Mouse (Mus musculus): ENCODE results near the gene Hnrnpm. TPM values are rescaled to one million over a fixed set of nuclear protein-coding genes. Genes with fewer than 3 reads are reported as not detected.

Hnrnpm gene
- polyA plus RNA-seq, 1 experiment from 2014 or later: 351 TPM

Other genes with a start within 250 kb of the Hnrnpm start
- gene Adamts10, start 162.7 kb downstream of the Hnrnpm start, polyA plus RNA-seq (2015; fragmentation: Nextera tagmentation; extraction: Ambion mirVana): 153 and 157 TPM in 2 replicates
- 5.2 and 6.0 TPM in 2 replicates for gene Myo1f, start 131.2 kb downstream of the Hnrnpm start, polyA plus RNA-seq (2015; fragmentation: Nextera tagmentation; extraction: Ambion mirVana)
- 53.0 and 56.2 TPM in 2 replicates for gene Zfp414, start 57.8 kb downstream of the Hnrnpm start, polyA plus RNA-seq (2015; fragmentation: Nextera tagmentation; extraction: Ambion mirVana)
- 1.0 and 1.1 TPM in 2 replicates for gene Pram1, start 48.8 kb downstream of the Hnrnpm start, polyA plus RNA-seq (2015; fragmentation: Nextera tagmentation; extraction: Ambion mirVana)
- gene March2, start 31.8 kb upstream of the Hnrnpm start, polyA plus RNA-seq (2015; fragmentation: Nextera tagmentation; extraction: Ambion mirVana): 61.8 and 72.0 TPM in 2 replicates
- gene Rab11b, start 73.7 kb upstream of the Hnrnpm start, polyA plus RNA-seq (2015; fragmentation: Nextera tagmentation; extraction: Ambion mirVana): 279 and 289 TPM in 2 replicates
- 46.1 and 48.3 TPM in 2 replicates for gene Angptl4, start 95.0 kb upstream of the Hnrnpm start, polyA plus RNA-seq (2015; fragmentation: Nextera tagmentation; extraction: Ambion mirVana)
- 78.8 and 89.6 TPM in 2 replicates for gene Kank3, start 123.7 kb upstream of the Hnrnpm start, polyA plus RNA-seq (2015; fragmentation: Nextera tagmentation; extraction: Ambion mirVana)
- gene Rps28, start 137.7 kb upstream of the Hnrnpm start, polyA plus RNA-seq (2015; fragmentation: Nextera tagmentation; extraction: Ambion mirVana): 929 and 1,039 TPM in 2 replicates
- 482 and 489 TPM in 2 replicates for gene Ndufa7, start 137.7 kb upstream of the Hnrnpm start, polyA plus RNA-seq (2015; fragmentation: Nextera tagmentation; extraction: Ambion mirVana)
- 63.4 and 67.1 TPM in 2 replicates for gene Cd320, start 156.2 kb upstream of the Hnrnpm start, polyA plus RNA-seq (2015; fragmentation: Nextera tagmentation; extraction: Ambion mirVana)
- not detected in 2 replicates for gene Gm7029, start 187.0 kb upstream of the Hnrnpm start, polyA plus RNA-seq (2015; fragmentation: Nextera tagmentation; extraction: Ambion mirVana)
- 8.8 and 9.6 TPM in 2 replicates for gene Kifc1, start 203.8 kb upstream of the Hnrnpm start, polyA plus RNA-seq (2015; fragmentation: Nextera tagmentation; extraction: Ambion mirVana)
- 0.26 TPM in 1 of 2 replicates, not detected in the other for gene Platr17, start 218.3 kb upstream of the Hnrnpm start, polyA plus RNA-seq (2015; fragmentation: Nextera tagmentation; extraction: Ambion mirVana)
- 44.1 and 50.6 TPM in 2 replicates for gene Daxx, start 222.6 kb upstream of the Hnrnpm start, polyA plus RNA-seq (2015; fragmentation: Nextera tagmentation; extraction: Ambion mirVana)
- gene Tapbp, start 229.0 kb upstream of the Hnrnpm start, polyA plus RNA-seq (2015; fragmentation: Nextera tagmentation; extraction: Ambion mirVana): 57.7 and 70.8 TPM in 2 replicates
- gene Zbtb22, start 229.0 kb upstream of the Hnrnpm start, polyA plus RNA-seq (2015; fragmentation: Nextera tagmentation; extraction: Ambion mirVana): 17.8 and 18.7 TPM in 2 replicates
- 49.5 and 51.7 TPM in 2 replicates for gene Rgl2, start 242.7 kb upstream of the Hnrnpm start, polyA plus RNA-seq (2015; fragmentation: Nextera tagmentation; extraction: Ambion mirVana)